Mouse (Mus musculus): ENCODE data around the gene Gcnt2.

DNA sequence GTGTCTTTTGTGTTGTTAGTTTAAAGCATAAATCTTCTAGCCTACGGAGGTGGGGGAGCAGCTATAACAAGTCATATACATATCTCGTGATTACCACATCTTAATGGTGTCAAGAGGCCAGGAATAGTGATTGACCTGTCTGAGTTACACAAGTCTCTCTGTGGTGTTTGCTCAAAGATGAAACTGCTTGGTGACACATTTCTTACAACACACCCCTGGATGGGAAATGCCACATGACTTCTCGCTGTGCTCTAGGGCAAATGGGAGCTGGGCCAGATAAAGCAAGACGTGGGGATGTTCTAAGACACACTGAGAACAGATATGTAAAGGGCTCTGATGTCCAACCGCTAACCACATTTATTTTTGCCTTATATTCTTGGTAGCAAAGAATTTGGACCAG is 111.7 kb downstream of the Gcnt2 start:
- TF ChIP-seq CTCF (conservative IDR thresholded peaks at IDR 0.05; ENCODE audit: insufficient read depth, insufficient read length, low read depth, low read length) (no peak), POLR2A (IDR thresholded peaks at IDR 0.05; ENCODE audit: low read depth, low read length) (no peak)
